Mouse (Mus musculus) megakaryocyte, embryonic 14.5 days (primary cell): ENCODE results near the gene Ccdc155.

Experiments
- FLI1 ChIP-seq: IDR thresholded peaks from 2 replicates; pipeline ENCODE4 v1.6.1; 2012; ENCODE audit warnings: low read length, inconsistent platforms, mixed read lengths
- GATA1 ChIP-seq: IDR thresholded peaks from 3 replicates; pipeline ENCODE4 v1.6.1; 2012; ENCODE audit warnings: mixed read lengths, low read length, inconsistent platforms, borderline replicate concordance

DNA sequence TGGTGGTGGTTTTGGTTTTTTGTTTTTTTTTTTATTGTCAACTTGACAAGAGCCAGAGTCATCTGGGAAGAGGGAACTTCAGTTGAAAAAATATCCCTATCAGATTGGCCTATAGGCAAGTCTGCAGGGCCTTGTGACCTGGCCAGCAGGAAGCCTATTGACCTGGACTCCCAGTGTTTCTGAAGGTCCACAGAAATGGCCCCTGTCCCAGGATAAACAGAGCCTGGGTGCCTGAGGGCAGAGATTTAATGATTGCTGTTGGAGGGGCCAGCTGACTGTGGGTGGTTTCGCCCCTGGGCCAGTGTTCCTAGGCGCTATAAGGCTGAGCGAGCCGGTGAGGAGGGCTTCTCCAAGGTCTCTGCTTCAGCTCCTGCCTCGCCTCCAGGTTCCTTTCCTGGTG lies 9.0 kb upstream of the Ccdc155 start:
- TF ChIP-seq GATA1, result no peak
- no peak for TF ChIP-seq FLI1
